Mouse (Mus musculus): ENCODE data around the gene Galnt10.

- TF ChIP-seq CTCF (IDR thresholded peaks at IDR 0.05; ENCODE audit: low read depth, low read length): no peak
- no peak for TF ChIP-seq POLR2A (IDR thresholded peaks at IDR 0.05; ENCODE audit: borderline replicate concordance, low read depth, low read length)
Observed at GRCm38 (mm10) chr11:57790866-57791535, 145.8 kb downstream of the Galnt10 start.
